Mouse (Mus musculus) cerebellum, adult 2 months (tissue): Measurements from ENCODE around the gene Gosr1. TPM values are rescaled to one million over a fixed set of nuclear protein-coding genes. Genes with fewer than 3 reads are reported as not detected.
"Not testable (repeated sequence)": the region's sequence is repeated elsewhere in the genome, so short reads cannot be mapped to it uniquely, and the experiment has no call there.

Experiments
- DNase-seq, 2 experiments: peaks; one replicate each; pipeline ENCODE4 v3.0.0; 2021
- H3K27ac ChIP-seq: fragments of 200-500 bp; 2 replicates; pipeline ENCODE4 v1.5.1; 2012; ENCODE audit warnings: low read length, control low read depth, inconsistent platforms; ENCODE audit not compliant: insufficient read depth
- H3K27me3 ChIP-seq: fragments of 200-500 bp; 2 replicates; pipeline ENCODE4 v1.6.1; 2012; ENCODE audit warnings: inconsistent platforms, mild to moderate bottlenecking, low read length, moderate library complexity; ENCODE audit not compliant: control insufficient read depth, insufficient read depth
- H3K4me1 ChIP-seq: fragments of 200-500 bp; 2 replicates; pipeline ENCODE4 v1.6.1; 2011; ENCODE audit warnings: low read length; ENCODE audit not compliant: control insufficient read depth, insufficient read depth
- H3K4me3 ChIP-seq: fragments of 200-500 bp; replicated peaks from 2 replicates; pipeline ENCODE3; 2011; ENCODE audit warnings: mild to moderate bottlenecking, low read depth, low read length, control low read depth; ENCODE audit not compliant: insufficient read depth
- CTCF ChIP-seq: fragments of 200-500 bp; IDR thresholded peaks from 2 replicates; pipeline ENCODE4 v1.5.1; 2011; ENCODE audit warnings: low read depth, mild to moderate bottlenecking, control low read depth, low read length, moderate library complexity, borderline replicate concordance; ENCODE audit not compliant: insufficient read depth
- POLR2A ChIP-seq: fragments of 200-500 bp; IDR thresholded peaks from 2 replicates; pipeline ENCODE4 v1.6.1; 2011; ENCODE audit warnings: low read length, control low read depth, borderline replicate concordance; ENCODE audit not compliant: insufficient read depth
- WGBS: fragments of 180-500 bp; shearing (Covaris S2); methylation state at CpG from one replicate; pipeline ENCODE4 v1.1.7; 2018; 5-methylcytosine and 5-hydroxymethylcytosine counted together
- polyA plus RNA-seq: library from polyadenylated mRNA; depleted of rRNA; stranded (reverse); fragments of >200 nt; gene quantifications from 2 replicates; pipeline ENCODE4 v1.2.3, GENCODE M21; 2012; rRNA removed

Gene Gosr1
- polyA plus RNA-seq: 31.9 and 34.3 TPM in 2 replicates

DNA sequence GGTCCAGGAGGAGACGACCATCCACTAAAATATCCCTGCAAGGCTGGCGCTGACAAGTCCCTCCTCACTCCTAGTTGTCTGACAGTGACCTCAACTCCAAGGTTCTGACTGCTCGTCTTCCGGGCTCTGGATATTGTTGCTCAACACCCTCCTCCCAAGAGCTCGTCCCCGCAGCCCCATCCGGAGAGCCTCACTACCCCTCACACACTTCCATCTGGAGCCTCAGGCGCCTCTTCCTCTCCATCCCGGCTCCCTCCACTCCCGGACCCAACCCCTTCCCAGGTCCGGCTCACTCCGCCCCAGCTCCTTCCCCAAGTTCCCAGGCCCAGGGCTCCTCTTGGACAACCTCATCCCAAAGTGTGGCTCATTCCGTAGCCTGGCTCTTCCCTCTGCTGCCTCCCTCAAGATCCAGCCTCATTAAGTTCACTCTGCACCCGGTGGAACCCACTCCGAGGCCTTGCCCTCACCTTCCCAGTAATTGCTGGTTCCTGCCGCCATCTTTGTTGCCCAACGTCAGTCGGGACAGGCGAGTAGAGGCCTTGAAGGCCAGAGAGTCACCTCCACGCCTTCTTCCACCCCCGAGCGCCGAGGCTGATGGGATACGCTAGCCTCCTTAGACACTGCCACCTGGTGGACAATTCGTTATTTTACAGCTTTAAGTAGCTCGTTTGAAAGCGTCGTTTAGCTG, at the start of gene Gosr1:
Gosr1 (minus strand) TSS at position 527 of the 688 bp plus-strand sequence.
- Histone ChIP-seq H3K27me3 (no peaks in the 10 kb centered on the region), H3K27ac (peak within 1 kb of the TSS; percentile 74), H3K4me1 (no peaks in the 10 kb centered on the region), H3K4me3 (peak within 1 kb of the TSS; percentile 82)
- under 1% methylated on average over 28 of the region's 28 CpGs for WGBS
- DNase-seq: peak; percentile 91 to 93
- TF ChIP-seq CTCF: peak; percentile 73; the same call in 1 of the 2 replicates
- peak; percentile 85; the same call in 1 of the 2 replicates for TF ChIP-seq POLR2A

DNA sequence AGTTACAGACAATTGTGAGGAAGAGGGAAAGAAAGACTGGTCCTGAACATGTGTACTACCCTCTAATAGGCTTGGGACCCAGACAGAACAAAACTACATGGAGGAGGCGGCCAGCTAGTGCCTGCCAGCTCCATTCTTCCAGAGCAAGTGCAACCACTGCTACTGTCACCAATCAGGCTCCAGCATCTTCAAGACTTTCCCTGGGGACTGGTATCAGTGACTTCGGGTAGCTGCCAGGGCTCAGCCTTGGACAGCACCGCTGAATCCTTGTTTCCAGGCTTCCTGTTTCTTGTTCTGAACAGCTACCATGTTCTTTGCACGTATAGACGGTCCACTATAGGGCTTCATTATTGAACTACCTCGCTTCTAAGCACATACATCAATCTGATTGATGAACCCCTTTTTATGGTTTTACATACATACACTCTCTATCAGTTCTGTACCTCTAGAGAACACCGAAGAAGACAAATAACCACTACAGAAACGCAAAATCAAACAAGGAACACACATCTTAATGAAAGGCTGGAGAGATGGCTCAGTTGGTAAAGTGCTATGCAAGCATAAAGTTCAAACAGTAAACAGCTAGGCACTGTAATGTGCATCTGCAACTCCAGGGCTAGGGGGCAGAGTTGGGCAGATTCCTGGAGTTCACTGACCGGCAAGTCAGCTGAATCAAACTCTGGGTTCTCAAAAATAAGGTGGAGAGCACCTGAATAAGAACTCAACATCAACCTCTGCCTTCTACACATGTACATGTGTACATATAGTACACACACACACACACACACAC, 47.5 kb upstream of the Gosr1 start:
- WGBS: 77% methylated on average over 9 of the region's 9 CpGs
- H3K4me1 ChIP-seq: peaks cover 12% of the 10 kb centered on the region
- H3K4me3 ChIP-seq: no peak overlapping the region
- peak in 1 of 2 experiments; percentile 38 for DNase-seq
- H3K27me3 ChIP-seq: no peaks in the 10 kb centered on the region
- H3K27ac ChIP-seq: peak overlapping the region; percentile 23; the same call in 1 of the 2 replicates
- TF ChIP-seq POLR2A: no peak
- TF ChIP-seq CTCF: peak; percentile 32; the same call in 1 of the 2 replicates

DNA sequence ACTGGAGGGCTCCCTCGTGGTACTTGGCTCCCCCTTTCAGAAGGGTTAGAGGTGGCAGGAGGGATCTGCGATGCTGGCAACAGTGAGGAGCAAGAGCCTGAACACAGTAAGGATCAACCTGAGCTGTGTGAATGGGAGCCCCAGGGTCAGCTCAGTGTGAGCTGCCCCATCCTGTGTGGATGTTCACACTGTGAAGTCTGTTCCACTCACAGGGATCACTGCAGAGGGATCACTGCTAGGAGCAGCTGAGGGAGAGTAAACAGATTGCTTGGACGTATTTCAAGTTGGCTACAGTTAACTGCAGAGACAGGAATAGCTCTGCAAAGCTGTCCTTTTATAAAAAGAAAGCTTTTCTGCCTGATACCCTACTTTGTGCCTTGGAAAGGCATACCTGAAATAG, 46.1 kb upstream of the Gosr1 start:
- peak; percentile 82 to 95 for DNase-seq
- 1% methylated on average over 3 of the region's 3 CpGs for WGBS
- Histone ChIP-seq H3K27ac (peak overlapping the region; percentile 49), H3K27me3 (no peaks in the 10 kb centered on the region), H3K4me1 (peaks cover 12% of the 10 kb centered on the region), H3K4me3 (no peak overlapping the region)
- TF ChIP-seq POLR2A (no peak), CTCF (no peak)

DNA sequence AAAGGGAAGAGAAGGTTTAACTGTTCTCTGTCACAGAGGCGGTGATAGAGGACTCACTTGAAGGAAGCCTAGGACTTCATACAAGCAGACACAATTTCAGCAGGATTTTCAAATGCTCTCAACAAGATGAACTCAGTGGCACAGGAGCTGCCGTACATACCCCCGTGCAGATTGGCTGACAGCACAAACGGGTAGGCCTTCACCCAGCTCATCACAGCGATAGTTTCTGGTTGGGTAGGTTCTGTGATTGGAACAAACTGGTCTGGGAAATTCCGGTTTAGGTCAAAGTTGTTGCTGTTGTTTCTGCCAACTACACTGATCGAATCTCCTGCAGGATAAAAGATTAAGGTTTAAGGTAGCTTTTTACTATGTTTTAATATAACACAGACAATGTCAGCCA, 45.2 kb upstream of the Gosr1 start:
- TF ChIP-seq POLR2A: no peak
- TF ChIP-seq CTCF: no peak
- no peak overlapping the region for H3K4me3 ChIP-seq
- no peaks in the 10 kb centered on the region for H3K27me3 ChIP-seq
- H3K4me1 ChIP-seq: peaks cover 12% of the 10 kb centered on the region
- H3K27ac ChIP-seq: no peak overlapping the region
- peak in 1 of 2 experiments; percentile 30 for DNase-seq
- WGBS: 53% methylated on average over 7 of the region's 7 CpGs

DNA sequence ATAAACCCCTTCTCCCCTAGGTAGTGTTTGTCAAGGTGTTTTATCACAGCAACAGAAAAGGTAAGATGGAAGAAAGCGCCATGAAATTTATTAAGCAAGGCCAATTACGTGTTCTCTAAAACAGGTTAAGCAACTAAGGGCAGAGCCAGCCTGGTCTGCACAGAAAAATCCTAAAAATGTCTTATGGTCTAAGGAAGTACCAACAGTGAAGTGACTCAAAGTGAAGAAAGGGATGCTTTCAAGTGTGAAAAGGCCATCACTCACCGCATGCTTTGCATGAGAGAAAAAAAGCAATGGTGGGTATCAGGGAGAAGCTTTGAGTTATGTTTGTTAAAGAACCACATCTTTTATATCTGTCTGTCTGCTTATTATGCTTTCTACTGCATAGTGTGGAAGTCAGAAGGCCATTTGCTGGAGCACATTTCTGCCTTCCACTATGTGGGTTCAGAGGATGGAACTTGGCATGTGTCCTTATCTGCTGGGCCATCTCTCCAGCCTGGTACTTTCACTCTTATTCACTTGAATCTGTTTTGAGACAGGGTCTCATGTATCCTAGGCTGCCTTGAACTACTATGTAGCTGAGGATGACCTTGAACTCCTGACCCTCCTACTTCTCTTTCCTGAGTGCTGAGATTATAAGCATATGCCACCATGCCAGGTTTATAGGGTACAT, 43.8 kb upstream of the Gosr1 start:
- Histone ChIP-seq H3K4me1 (peaks cover 12% of the 10 kb centered on the region), H3K27me3 (no peaks in the 10 kb centered on the region), H3K27ac (no peak overlapping the region), H3K4me3 (no peak overlapping the region)
- TF ChIP-seq POLR2A (no peak), CTCF (no peak)
- no peak for DNase-seq
- WGBS: 100% methylated on average over 3 of the region's 3 CpGs

DNA sequence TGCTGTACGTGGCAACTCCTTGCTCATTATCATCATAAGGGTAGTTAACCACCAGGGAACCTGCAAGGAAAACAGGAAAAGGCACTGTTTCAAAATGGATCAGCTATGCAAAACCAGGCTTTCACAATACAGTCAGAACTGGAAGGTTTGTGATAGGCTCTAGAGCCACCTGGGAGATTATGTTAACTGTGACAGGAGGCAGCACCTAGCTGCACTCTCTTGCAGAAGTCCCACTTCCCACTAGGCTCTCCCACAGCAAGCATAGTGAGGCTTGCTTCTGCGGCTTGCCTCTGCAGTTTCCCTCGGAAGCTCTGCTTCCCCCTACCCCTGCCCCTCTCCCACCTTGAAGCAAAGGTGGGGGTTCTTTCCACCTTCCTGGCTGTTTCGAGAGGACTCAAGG, 42.6 kb upstream of the Gosr1 start:
- TF ChIP-seq POLR2A (no peak), CTCF (no peak)
- 88% methylated on average over 4 of the region's 4 CpGs for WGBS
- Histone ChIP-seq H3K4me1 (peaks cover 12% of the 10 kb centered on the region), H3K4me3 (no peak overlapping the region), H3K27me3 (no peaks in the 10 kb centered on the region), H3K27ac (no peak overlapping the region)
- no peak for DNase-seq

DNA sequence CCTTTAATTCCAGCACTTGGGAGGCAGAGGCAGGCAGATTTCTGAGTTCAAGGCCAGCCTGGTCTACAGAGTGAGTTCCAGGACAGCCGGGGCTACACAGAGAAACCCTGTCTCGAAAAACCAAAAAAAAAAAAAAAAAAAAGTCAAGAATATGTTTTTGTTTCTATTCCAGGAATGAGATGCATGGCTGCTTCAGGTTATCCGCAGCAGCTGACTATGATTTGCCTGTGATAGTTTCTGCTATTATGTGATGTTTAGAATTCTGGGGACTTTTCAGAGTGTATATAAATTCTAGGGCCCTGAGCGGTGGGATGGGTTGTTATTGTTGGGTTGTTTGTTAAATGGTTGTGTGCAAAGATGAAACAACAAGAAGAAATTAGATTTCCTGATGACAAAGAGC, 41.7 kb upstream of the Gosr1 start:
- not testable (repeated sequence) for H3K4me3 ChIP-seq, DNase-seq, H3K4me1 ChIP-seq, H3K27ac ChIP-seq, H3K27me3 ChIP-seq
- 80% methylated on average over 4 of the region's 4 CpGs for WGBS

DNA sequence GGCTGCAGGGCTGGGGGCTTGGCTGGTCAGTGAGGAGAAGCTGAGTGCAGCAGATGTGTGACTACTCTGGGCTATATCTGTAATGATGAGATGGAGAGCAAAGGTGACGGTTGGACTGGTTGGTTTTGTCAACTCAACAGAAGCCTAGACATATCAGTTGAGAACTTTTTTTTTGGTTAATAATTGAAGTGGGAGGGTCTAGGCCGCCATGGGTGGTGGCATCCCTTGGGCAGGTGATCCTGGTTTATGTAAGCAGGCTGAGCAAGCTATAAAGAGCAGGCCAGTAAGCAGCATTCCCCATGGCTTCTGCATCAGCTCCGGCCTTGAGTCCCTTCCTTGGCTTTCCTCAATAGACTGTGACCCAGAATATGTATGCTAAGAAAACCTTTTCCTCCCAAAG, 39.9 kb upstream of the Gosr1 start:
- Histone ChIP-seq H3K4me3 (no peak overlapping the region), H3K27ac (no peak overlapping the region), H3K27me3 (no peaks in the 10 kb centered on the region), H3K4me1 (peaks cover 2% of the 10 kb centered on the region; the same call in 1 of the 2 replicates)
- TF ChIP-seq CTCF (no peak), POLR2A (no peak)
- no peak for DNase-seq
- WGBS: 93% methylated on average over 3 of the region's 3 CpGs
